Mouse (Mus musculus) retina, postnatal 1 day (tissue): ENCODE measurements around the gene Phactr2.
A peak's percentile ranks its signal among the peaks of the same experiment; 100 is the strongest.
"Not testable (repeated sequence)": the region's sequence is repeated elsewhere in the genome, so short reads cannot be mapped to it uniquely, and the experiment has no call there.

Source experiments
- DNase-seq: peaks from one replicate; pipeline ENCODE4 v3.0.0-alpha.2; 2012

The Phactr2 gene

GRCm38 (mm10) chr10:13201741-13202293 is 272.4 kb downstream of the Phactr2 start:
- DNase-seq, result no peak

- DNase-seq, result no peak
Observed at GRCm38 (mm10) chr10:13200862-13201261, 273.4 kb downstream of the Phactr2 start.

GRCm38 (mm10) chr10:13199234-13199633 is 275.0 kb downstream of the Phactr2 start:
- no peak for DNase-seq

- DNase-seq, result no peak
Observed at GRCm38 (mm10) chr10:13196872-13197507, 277.2 kb downstream of the Phactr2 start.

- DNase-seq, result not testable (repeated sequence)
Observed at GRCm38 (mm10) chr10:13193496-13193895, 280.7 kb downstream of the Phactr2 start.

GRCm38 (mm10) chr10:13192731-13193351 is 281.4 kb downstream of the Phactr2 start, which contains the start of gene Ltv1:
Ltv1 (minus strand) TSS chr10:13193168.
- DNase-seq, result peak; percentile 95

GRCm38 (mm10) chr10:13189881-13190280 is 284.3 kb downstream of the Phactr2 start:
- DNase-seq, result no peak

GRCm38 (mm10) chr10:13186754-13187153 is 287.5 kb downstream of the Phactr2 start:
- DNase-seq, result no peak

GRCm38 (mm10) chr10:13184170-13184766 is 289.9 kb downstream of the Phactr2 start:
- no peak for DNase-seq

- DNase-seq, result no peak
Observed at GRCm38 (mm10) chr10:13180211-13180610, 294.0 kb downstream of the Phactr2 start.

- no peak for DNase-seq
Observed at GRCm38 (mm10) chr10:13177973-13178624, 296.1 kb downstream of the Phactr2 start, which contains the start of gene Zc2hc1b. Zc2hc1b (minus strand) TSS chr10:13178023.

- no peak for DNase-seq
Observed at GRCm38 (mm10) chr10:13175866-13176265, 298.3 kb downstream of the Phactr2 start.

GRCm38 (mm10) chr10:13172798-13173221 is 301.4 kb downstream of the Phactr2 start:
- no peak for DNase-seq

- no peak for DNase-seq
Observed at GRCm38 (mm10) chr10:13171461-13171860, 302.8 kb downstream of the Phactr2 start.

GRCm38 (mm10) chr10:13170739-13171448 is 303.3 kb downstream of the Phactr2 start:
- no peak for DNase-seq

GRCm38 (mm10) chr10:13168461-13168860 is 305.8 kb downstream of the Phactr2 start:
- no peak for DNase-seq

GRCm38 (mm10) chr10:13162031-13162430 is 312.2 kb downstream of the Phactr2 start:
- DNase-seq, result no peak

GRCm38 (mm10) chr10:13160913-13161312 is 313.3 kb downstream of the Phactr2 start:
- DNase-seq, result no peak
